Mouse (Mus musculus): ENCODE results near the gene Armh3. TPM values are rescaled to one million over a fixed set of nuclear protein-coding genes. Genes with fewer than 3 reads are reported as not detected.

The Armh3 gene
- 10 to 100 TPM; 25.6 to 27.1 TPM for total RNA-seq (2021)

DNA sequence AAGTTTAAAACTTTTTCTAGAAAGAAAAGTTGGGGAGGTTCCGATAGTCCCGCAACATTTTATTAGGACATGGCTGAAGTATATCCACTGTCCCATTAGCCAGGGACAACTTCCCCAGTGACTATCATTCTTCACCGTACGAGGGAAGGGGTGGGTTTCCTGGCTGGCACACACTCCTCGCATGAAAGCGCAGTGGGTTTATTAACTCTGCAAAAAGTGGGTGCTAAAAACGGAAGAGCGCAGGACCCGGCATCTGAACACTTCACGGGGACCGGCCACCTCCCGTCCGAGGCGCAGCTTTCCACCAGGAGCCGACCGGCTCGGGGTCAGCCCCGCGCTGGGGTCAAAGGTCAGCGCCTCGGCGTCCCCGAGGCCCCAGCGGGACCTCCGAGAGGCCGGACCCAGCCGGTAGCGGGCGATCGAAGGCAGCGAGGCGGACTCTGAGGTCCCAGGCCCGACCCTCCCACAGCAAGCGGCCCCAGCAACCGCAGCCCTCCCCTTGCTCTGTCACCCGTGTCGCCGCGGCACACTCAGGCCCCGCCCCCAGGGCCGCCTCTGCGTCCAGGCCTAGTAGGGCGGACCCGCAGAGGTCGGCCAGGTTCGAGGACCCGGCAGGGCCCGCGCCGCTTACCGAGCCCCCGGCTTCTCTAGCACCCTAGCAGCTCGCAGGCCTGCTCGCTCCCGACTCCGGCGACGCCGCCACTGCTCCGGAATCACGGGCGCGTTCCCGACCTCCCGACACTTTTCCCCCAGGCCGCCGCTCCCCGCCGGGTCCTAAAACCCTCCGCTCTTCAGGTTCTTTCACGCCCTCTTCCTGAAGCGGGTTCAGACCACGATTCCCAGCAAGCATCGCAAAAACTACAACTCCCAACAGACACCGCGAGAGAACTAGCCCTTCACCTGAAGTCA, at the start of gene Armh3:
Gene Armh3, minus strand, starts transcription at position 704 of the 909 bp plus-strand sequence.
- intact Hi-C loops (cut with DNase I), result no loop called here
- DNase-seq, result peak; percentile 93

DNA sequence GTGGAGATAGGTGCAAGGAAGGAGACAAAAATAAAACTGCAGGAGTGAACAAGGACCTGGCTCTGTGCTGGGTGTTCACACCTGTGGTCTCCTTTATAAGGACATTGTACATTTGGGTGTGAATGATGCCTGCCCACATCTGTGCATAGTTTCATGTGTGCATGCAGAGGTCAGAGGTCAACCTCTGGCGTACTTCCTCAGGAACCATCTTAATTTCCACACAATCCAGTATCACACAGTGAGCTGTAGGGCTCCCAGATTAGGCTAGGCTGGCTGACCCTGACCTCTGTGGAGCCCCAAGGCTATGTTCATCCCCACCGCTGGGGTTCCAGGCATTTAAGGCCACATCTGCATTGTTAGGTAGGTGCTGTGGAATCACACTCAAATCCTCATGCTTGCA, 49.1 kb upstream of the Armh3 start:
- DNase-seq, result no peak
- intact Hi-C loops (cut with DNase I), result no loop called here

DNA sequence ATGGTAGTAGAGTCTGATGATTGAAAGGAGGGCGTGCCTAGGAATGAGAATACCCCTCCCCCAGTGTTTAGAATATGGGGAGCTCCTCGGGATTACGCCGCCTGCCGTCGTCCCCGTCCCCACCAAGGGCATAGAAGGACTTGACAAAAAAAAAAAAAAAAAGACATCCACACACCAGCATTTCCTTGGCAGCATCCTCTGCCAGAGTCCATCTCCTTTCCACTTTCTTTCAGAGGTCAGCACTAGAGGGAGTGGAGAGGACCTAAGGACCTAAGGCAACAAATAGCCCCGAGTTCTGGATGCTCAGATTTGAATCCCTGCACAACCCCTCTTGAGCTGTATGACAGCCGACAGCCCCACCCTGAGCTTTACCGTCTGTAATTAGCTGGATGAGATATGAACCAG, 48.3 kb upstream of the Armh3 start:
- intact Hi-C loops (cut with DNase I), result no loop called here
- DNase-seq, result no peak

DNA sequence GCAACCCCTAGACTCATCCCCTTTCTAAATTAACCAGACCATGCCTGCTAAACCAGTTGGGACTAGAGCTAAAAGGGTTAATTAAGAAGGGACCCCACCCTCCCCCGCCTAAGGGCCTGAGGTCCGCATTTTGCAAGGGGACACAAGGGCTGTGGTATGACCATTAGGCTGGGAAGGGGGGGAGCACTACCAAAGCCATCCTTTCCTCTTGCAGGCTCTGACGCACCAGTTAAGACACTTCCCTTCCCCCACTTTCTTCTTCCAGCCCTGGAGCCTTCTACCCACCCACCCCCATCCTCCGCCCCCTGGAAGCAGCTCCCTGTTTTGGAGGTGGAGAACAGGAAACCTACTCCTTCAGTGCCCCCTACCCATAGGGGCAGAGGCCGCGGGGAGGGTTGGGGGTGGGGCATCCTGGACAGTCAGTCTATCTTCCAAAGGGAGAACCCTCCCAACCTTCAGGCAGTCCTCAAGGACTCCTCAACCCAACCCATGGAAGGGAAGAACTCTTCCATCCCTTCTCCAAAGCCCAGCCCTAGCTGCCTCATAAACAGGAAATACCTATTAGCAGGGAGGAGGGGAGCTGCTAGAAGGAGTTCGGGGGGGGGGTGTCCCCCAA, 47.5 kb upstream of the Armh3 start:
- intact Hi-C loops (cut with DNase I), result no loop called here
- DNase-seq, result peak; percentile 59

DNA sequence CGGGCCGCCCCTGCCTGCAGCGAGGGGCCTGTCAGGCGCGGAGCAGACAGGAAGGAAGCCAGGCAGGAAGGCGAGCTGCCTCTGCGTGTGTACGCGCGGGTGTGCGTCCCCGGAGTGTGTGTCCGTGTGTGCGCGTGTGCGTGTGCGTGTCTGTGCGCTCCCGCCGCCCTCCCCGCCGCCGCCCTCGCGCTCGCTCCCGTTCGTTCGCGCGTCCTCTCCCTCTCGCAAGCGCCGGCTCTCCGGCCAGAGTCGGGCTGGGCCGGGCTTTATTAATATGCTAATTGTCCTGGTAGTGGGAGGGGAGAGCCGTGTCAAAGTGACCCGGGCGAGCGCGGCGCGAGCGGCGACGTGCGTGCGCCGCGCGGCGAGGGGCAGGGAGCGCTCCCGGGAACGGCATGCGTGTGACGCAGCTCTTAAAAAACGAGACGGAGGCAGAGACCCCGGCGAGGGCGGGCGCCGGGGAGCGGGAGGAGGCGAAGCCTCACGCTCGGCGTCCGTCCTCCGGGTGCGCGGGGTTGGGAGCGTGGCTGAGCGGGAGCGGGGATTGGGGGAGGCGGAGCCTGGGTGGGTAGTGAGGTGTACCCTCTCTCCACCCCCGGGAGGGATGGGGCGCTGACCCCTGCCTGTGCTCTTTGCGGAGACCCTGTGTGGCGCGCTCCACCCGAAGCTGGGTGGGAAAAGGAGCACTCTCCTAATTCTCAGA, 46.9 kb upstream of the Armh3 start, which contains the start of gene Ldb1:
Gene Ldb1, minus strand, starts transcription at position 222 of the 703 bp plus-strand sequence.
- intact Hi-C loops (cut with DNase I), result no loop called here
- DNase-seq, result peak; percentile 84

DNA sequence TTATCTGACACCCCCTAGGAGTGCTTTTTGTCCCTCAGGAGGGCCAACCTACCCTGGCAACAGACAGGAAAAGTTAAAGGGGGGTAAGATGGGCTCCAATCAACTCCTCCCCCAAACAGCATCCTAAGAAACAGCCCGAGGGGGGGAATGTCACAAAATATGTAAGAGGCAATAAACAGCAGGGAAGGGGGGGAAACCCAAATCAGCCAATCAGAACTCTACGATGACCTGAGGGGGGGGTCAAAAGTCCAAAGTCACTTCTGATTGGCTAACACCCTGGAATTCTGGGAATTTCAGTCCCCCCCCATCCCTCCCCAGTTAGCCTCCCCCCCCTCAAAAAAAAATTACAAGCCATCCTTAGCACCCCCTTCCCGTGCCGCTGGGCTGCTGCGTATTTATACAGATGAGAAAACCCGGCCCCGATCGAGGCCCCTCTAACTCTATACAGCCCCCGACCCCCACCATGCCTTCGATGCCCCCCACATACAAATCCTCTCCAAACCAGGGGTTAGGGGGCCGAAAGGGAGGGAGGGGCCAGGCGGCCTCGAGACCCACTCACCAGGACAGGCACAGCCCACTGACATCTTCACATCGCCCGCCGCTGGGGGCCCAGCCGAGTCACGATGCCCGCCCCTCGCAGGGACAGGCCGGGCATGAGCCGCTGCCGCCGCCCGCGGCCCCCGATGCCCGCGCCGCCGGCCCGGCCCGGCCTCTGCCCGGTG, 46.1 kb upstream of the Armh3 start, which contains the start of gene Pprc1:
Gene Pprc1, plus strand, starts transcription at position 616 of the 722 bp plus-strand sequence.
- DNase-seq, result no peak

DNA sequence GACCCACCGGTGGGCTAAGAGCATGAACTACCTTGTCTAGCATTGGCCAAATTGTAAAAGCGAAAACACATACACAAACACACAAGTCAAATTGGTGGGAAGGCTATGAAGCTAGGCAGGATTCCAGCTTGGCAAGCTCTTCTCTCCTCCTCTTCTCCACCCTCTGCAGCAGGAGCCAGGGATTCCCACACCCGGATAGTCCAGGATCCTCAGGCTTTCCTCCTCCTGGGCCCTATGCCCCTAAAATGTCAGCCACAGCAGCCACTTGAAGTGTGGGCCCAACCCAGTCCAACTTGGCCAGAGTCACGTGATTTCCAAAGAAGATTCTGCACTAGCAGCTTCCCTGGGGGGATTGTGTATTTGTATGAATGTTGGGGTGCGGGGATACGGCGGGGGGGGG, 45.1 kb upstream of the Armh3 start:
- intact Hi-C loops (cut with DNase I), result no loop called here
- DNase-seq, result peak; percentile 58

More for the DNA sequence above, 46.1 kb upstream of the Armh3 start, which contains the start of gene Pprc1:
- intact Hi-C loops (cut with DNase I), result no loop called here

DNA sequence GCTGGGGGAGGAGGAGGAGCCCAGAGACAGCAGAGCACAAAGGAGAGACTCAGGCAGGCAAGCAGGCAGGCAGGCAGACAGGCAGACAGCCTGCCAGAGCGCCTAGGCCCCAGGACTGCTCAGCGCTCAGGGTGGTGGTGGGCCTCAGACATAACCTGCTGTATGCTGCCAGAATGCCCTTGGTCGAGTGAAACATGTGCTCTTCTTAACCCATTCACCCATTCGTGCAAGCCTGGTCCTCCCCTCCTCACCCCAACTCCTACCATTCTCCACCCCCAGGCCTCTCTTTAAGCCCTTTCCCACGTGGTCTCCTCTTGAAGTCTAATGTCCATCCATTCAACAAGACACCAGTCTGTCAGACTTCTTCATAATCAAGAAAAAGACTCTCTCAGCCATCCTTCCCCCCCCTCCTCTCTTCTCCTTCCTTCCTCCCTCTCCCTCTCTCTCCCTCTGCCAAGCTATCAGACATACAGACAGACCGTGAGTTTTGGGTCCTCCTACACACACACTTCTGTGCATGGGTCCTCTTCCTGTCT, 44.3 kb upstream of the Armh3 start:
- intact Hi-C loops (cut with DNase I), result no loop called here
- peak; percentile 58 for DNase-seq

DNA sequence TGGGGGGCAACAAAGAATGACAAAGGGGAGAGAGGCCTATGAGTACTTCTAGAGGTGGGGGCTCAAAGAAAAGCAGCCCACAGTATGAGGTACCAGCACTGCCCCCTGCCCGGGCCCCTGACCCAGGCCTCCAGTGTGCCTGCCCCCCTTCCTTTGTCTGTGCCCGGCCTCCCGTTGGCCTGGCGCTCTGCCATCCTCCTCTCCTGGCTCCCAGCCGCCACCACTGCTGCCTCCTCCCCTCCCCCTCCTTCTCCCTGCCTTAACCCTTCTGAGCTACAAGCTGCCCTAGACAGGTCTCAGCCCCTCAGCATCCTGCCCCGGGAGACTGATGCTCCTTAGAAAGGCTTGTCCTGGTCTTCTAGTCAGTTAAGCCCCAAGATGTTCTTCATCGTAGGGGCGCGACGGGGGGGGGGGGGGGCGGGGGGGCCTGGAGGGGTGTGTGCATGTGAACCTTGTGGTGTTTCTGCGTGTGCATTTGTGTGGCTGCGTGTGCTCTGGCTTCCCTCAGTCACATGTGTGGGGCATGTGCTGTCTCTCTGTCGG, 43.7 kb upstream of the Armh3 start:
- intact Hi-C loops (cut with DNase I), result no loop called here
- peak; percentile 95 for DNase-seq

DNA sequence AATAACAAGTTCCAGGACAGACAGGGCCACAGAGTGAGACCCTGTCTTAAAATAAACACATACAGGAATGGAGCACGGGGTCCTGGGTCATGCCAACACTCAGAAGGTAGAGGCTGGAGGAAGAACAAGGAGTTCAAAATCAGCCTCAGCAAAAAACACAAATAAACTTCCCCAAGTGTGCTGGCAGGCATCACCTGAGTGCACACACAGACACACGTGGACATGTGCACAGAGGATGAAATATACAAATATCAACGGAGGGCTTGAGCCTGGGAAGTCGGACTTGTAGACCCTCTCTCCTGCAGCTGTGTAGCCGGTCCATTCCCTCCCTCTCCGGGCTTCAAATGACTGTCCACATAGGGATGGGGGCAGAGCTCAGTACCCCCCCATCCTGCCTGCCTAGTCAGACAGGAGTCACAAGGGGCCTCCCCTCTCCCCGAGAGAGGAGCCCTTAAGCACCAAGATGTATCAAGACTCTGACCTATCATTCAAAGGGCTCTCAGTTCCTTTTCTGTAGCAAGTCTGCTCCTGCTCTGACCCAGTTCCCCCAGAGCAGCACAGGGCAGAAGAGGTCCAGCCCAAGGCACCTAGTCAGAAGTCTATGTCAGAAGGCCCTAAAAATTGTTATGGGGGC, 43.1 kb upstream of the Armh3 start:
- intact Hi-C loops (cut with DNase I), result no loop called here
- no peak for DNase-seq

DNA sequence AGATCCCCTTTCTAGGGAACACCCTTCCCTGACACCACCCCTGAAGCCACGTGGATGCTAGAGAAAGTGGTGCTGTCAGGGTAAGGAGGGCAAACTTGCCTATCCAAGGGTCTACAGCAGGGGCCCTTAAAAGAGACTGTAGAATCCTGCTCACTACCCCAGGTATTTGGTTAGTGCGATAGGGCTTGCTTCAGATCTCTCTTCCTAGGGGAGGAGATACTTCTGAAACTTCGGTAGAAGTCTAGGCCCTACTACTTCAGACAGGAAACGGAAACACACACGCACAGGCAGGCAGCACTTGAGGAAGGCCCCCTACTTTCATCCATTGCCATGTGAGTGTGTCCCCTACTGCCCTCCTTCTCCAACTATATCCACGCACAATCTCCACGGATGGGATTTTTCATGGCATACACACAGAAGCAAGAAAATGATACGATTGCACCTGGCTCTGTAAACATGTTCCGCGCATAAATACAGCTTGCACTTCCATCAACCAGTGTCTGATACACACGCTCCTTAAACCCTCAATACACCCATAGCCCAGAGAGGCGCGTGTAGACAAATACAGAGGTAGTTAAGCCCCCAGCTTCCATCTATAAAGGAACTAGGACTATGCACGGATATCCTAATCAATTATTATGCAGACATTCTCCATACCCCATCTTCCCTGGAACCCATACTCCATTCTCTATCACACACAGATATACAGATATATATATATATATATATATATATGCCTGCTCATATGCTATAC, 42.0 kb upstream of the Armh3 start:
- intact Hi-C loops (cut with DNase I), result no loop called here
- DNase-seq, result no peak

DNA sequence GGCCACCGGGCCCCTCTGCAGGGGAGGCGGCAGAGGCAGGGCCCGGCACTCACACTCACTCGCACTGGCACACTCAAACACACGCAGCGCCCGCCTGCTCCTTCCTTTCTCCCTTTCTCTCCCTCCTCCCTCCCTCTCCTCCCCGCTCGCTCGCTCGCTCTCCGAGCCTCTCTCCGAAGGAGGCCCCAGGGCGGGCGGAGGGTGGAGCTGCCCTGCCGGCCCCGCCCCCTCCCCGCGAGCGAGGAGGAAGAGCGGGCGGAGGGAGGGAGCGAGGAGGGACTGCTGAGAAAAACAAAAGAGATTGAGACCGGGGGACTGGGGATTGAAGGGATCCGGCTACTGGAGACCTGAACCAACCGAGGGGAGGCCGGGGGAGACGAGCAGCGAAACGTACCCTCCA, 41.2 kb upstream of the Armh3 start:
- peak; percentile 94 for DNase-seq
- intact Hi-C loops (cut with DNase I), result no loop called here

DNA sequence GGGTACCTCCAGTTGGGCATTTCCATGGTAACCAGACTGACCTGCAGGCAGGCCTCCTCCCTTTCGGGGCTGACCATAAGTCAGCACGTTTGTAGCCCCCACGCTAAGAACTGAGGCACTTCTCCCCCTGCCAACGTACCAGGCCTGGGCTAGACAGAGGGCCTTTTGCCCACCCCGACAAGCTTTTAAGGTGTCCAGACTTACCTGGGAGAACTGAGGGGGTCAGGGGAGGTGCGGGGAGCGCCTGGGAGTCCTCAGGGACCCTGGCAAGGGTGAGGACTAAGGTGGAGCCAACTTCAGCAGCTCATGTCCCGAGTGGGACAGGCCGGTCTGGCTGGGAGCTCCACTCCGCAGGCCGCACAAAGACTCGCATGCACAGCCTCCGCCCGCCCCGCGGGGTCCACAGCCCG, 40.6 kb upstream of the Armh3 start:
- intact Hi-C loops (cut with DNase I), result no loop called here
- DNase-seq, result no peak

DNA sequence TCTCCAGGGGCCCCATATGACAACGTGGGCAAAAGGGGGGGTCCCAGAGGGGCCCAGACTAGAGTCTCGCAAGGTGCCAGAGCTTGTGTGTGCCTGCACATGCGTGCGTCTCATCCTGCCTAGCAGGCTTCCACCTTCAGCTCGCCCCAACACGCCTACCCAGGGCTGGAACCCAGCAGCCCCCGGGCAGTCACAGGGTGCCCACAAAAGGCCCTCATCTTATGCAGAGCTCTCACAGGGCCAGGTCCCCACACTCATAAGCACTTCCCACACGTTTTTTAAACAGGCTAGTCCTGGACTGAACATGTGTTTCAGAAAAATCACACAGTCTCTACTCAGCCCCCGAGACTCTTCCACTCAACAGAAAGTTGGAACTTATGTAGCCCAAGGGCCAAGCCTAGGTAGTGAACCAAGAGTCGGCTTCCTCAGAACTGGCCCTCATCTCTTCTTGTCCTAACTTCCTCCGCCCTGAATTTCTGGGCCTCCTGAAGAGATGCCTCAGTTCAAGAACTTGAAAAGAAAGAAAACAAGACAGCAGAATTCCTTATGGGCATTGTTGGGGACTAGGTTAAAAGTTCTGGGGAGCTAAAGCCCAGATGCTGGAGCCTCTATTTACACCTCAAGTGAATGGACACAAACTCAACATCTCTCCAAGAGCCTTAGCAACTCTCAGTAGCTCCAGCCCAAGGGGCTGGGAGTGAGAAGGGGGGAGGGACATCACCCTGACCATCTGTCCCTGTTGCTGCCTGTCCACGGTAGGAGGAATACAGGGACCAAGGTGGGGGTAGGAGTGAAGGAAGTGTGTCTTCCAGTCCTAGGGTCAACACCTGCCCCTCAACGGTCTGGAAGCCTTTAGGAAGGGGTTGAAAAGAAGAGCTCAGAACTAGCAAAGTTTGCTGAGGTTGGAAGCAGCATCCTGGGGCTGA, 39.9 kb upstream of the Armh3 start:
- intact Hi-C loops (cut with DNase I), result no loop called here
- DNase-seq, result peak; percentile 37

DNA sequence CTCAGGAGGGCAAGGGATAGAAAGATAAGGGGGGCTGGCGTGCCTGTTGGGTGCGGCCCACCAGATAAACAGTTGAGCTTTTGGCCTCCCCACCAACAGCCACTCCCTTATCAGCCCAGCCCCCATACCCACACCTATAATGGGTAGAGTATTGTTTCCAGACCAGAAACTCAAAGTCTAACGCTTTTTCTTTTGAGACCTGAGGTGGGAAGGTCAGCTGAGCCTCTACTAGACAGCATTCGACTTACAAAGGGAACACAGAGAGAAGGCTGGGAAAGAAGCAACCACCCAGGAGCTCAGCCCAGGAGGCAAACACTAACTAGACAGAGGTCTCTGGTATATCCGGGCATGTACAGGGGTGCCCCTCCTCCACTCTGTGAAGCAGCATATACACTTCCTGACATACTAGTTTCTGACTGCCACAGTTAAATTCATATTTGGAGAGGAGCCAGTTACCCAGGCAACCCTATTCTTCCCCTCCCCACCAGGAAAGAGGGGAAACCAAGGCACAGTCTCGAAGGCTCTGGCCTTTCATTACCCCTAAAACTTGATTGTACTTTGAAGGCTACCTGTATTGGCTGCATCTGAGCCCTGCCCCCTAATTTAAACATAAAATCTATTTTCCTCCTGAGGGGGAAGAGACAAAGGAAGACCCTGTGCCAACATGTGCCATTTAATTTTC, 39.1 kb upstream of the Armh3 start:
- DNase-seq, result no peak
- intact Hi-C loops (cut with DNase I), result no loop called here

DNA sequence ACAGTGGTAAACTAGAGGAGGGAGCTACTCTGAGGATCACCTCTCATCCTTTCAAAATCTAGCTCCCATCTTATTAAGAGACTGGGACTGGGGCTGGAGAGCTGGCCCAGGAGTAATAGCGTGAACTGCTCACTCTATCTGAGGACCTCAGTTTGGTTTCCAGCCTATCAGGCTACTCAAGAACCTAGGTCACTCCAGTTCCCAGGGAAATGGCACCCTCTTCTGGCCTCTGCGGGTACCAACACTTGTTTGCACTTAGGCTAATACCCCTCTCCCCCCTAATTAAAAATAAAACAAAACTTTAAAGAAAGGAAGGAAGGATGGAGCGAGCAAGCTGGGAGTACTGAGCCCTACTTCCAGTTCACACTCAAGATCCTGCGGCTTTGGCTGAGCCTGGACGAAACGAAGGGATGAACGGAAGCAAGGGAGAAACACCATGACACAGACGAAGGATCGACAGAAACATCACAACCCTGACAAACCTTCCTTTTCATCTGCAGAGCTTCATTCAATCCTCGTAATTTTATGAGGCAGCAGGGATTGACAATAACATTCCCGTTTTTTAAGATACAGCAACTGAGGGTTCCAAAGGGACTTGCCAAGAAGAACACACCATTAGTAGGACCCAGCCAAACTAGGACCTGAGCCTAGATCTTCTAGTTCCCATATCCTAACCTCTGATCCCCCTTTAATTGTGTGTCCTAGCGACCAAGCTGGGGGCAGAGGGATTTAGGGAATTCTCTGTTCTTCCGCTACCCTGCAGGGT, 38.4 kb upstream of the Armh3 start:
- intact Hi-C loops (cut with DNase I), result no loop called here
- DNase-seq, result no peak

DNA sequence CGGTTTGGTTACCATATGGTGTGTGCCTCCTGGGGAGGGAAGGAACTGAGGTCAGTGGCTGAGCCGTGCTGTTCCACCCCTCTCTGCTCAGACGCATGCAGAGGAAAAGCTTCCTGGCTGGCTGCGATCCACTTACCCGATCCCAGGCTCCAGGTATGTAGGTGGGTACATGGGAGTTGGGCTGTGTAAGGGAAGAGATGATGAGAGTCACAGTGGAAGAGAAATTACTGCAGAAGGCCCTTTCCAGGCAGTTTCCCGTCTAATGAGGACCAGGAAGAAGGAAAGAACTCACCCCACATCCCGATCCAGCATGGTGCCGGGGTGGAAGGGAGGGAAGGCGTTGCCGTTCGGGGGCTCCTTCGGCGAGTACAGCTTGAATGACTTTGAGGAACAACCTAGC, 37.7 kb upstream of the Armh3 start:
- DNase-seq, result no peak
- intact Hi-C loops (cut with DNase I), result no loop called here
